Mouse (Mus musculus) kidney, embryonic 14.5 days (tissue): ENCODE data around the gene Dgkd. TPM values are rescaled to one million over a fixed set of nuclear protein-coding genes. Genes with fewer than 3 reads are reported as not detected.

Source experiments
- ATAC-seq: fragments of 200-750 bp; cut with Nextera tagmentation; 2 replicates; pipeline ENCODE4 v1.8.0; 2017; ENCODE audit warnings: moderate number of reproducible peaks, mild to moderate bottlenecking, moderate TSS enrichment, moderate library complexity; ENCODE audit not compliant: low FRiP score, low TSS enrichment
- H3K27ac ChIP-seq: fragments of 300-500 bp; sonication (generic); 2 replicates; pipeline ENCODE4 v1.5.1; 2014; ENCODE audit warnings: low read depth, mild to moderate bottlenecking, low read length, moderate library complexity, mixed read lengths
- H3K27me3 ChIP-seq: fragments of 300-500 bp; sonication (generic); 2 replicates; pipeline ENCODE4 v1.6.1; 2014; ENCODE audit warnings: mild to moderate bottlenecking, low read length; ENCODE audit not compliant: control insufficient read depth, insufficient read depth
- H3K36me3 ChIP-seq: fragments of 300-500 bp; sonication (generic); 2 replicates; pipeline ENCODE4 v1.6.1; 2014; ENCODE audit warnings: low read length, mixed read lengths; ENCODE audit not compliant: control insufficient read depth, insufficient read depth
- H3K4me1 ChIP-seq: fragments of 300-500 bp; sonication (generic); 2 replicates; pipeline ENCODE4 v1.6.1; 2014; ENCODE audit warnings: low read length, mixed read lengths; ENCODE audit not compliant: control insufficient read depth, insufficient read depth
- H3K4me2 ChIP-seq: fragments of 300-500 bp; sonication (generic); replicated peaks from 2 replicates; pipeline ENCODE4 v1.6.1; 2014; ENCODE audit warnings: low read depth, mild to moderate bottlenecking, low read length
- H3K4me3 ChIP-seq: fragments of 300-500 bp; sonication (generic); 2 replicates; pipeline ENCODE4 v1.5.1; 2014; ENCODE audit warnings: mild to moderate bottlenecking, low read length
- H3K9ac ChIP-seq: fragments of 300-500 bp; sonication (generic); 2 replicates; pipeline ENCODE4 v1.6.1; 2014; ENCODE audit warnings: low read depth, mild to moderate bottlenecking, low read length, moderate library complexity
- H3K9me3 ChIP-seq: fragments of 300-500 bp; sonication (generic); 2 replicates; pipeline ENCODE4 v1.6.1; 2016; ENCODE audit warnings: low read length; ENCODE audit not compliant: control insufficient read depth
- WGBS: fragments of 180-500 bp; shearing (Covaris S2); extraction: QIAGEN DNeasy Blood & Tissue Kit; methylation state at CpG from one replicate; pipeline ENCODE4 v1.1.7; 2014; 5-methylcytosine and 5-hydroxymethylcytosine counted together
- polyA plus RNA-seq: library from polyadenylated mRNA; unstranded; fragments of >200 nt; fragmentation: Nextera tagmentation; extraction: Ambion mirVana; gene quantifications from 2 replicates; pipeline ENCODE4 v1.2.1, GENCODE M21; 2014

Gene Dgkd
- polyA plus RNA-seq, 1 experiment from 2014 or later, result 32.6 TPM

- Histone ChIP-seq H3K4me3 (no peak overlapping the region), H3K4me1 (no peaks in the 10 kb centered on the region), H3K9me3 (no peaks in the 10 kb centered on the region), H3K9ac (no peak overlapping the region), H3K36me3 (no peaks in the 10 kb centered on the region), H3K4me2 (no peak overlapping the region), H3K27ac (no peak overlapping the region), H3K27me3 (no peaks in the 10 kb centered on the region)
- WGBS, result 91% methylated on average over 4 of the region's 4 CpGs
- no peak for ATAC-seq
These were observed 38.5 kb downstream of the Dgkd start for GRCm38 (mm10) chr1:87891634-87892033.

DNA sequence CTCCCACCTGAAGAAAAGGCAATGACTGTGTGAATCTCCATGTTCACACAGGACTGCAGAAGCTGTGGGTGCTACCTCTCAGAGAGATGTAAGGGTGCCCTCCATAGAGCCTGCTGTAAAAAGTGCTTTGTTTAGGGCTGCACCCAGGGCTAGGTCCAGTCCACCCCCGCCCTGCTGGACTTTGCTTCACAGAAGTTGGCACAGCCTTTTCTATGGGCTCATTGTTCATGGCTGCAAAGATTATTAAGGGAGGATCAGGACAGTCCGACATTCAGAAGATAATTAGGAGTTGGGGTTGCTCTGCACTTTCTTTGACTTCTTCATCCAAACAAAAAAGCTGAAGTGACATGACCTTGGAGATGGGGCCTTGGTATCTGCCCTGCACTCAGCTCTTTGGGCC, 39.4 kb downstream of the Dgkd start:
- Histone ChIP-seq H3K27me3 (no peaks in the 10 kb centered on the region), H3K9me3 (no peaks in the 10 kb centered on the region), H3K9ac (no peak overlapping the region), H3K4me1 (no peaks in the 10 kb centered on the region), H3K36me3 (no peaks in the 10 kb centered on the region), H3K27ac (no peak overlapping the region), H3K4me2 (no peak overlapping the region), H3K4me3 (no peak overlapping the region)
- WGBS, result 81% methylated on average over 2 of the region's 2 CpGs
- no peak for ATAC-seq

DNA sequence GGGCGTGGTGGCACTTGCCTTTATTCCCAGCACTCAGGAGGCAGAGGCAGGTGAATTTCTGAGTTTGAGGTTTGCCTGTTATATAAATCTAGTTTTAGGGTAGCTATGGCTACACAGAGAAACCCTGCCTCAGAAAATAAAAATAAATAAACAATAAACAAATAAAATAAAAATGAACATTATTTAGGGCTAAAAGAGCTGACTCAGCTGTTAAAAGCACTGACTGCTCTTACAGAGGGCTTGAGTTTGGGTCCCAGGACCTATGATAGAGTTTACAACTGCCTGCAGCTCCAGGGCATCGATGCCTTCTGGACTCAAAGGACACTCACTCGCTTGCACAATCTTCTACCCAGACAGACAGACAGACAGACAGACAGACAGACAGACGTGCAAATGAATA, 40.3 kb downstream of the Dgkd start:
- Histone ChIP-seq H3K4me1 (no peaks in the 10 kb centered on the region), H3K27ac (no peak overlapping the region), H3K9ac (no peak overlapping the region), H3K4me3 (no peak overlapping the region), H3K36me3 (no peaks in the 10 kb centered on the region), H3K9me3 (no peaks in the 10 kb centered on the region), H3K4me2 (no peak overlapping the region), H3K27me3 (no peaks in the 10 kb centered on the region)
- 96% methylated on average over 4 of the region's 4 CpGs for WGBS
- ATAC-seq, result no peak

- Histone ChIP-seq H3K36me3 (no peaks in the 10 kb centered on the region), H3K4me3 (no peak overlapping the region), H3K9me3 (no peaks in the 10 kb centered on the region), H3K27me3 (no peaks in the 10 kb centered on the region), H3K4me1 (no peaks in the 10 kb centered on the region), H3K27ac (no peak overlapping the region), H3K9ac (no peak overlapping the region), H3K4me2 (no peak overlapping the region)
- 85% methylated on average over 2 of the region's 2 CpGs for WGBS
- no peak for ATAC-seq
These were observed 43.8 kb downstream of the Dgkd start for GRCm38 (mm10) chr1:87896921-87897320.

GRCm38 (mm10) chr1:87899701-87900100, 46.6 kb downstream of the Dgkd start:
- no peak for ATAC-seq
- no peaks in the 10 kb centered on the region for H3K9me3 ChIP-seq
- H3K4me1 ChIP-seq, result no peaks in the 10 kb centered on the region
- no peak overlapping the region for H3K4me3 ChIP-seq
- no peaks in the 10 kb centered on the region for H3K27me3 ChIP-seq
- no peak overlapping the region for H3K4me2 ChIP-seq
- WGBS, result 72% methylated on average over 2 of the region's 2 CpGs
- no peak overlapping the region for H3K9ac ChIP-seq
- no peaks in the 10 kb centered on the region for H3K36me3 ChIP-seq
- H3K27ac ChIP-seq, result no peak overlapping the region

GRCm38 (mm10) chr1:87900979-87901378, 47.9 kb downstream of the Dgkd start:
- WGBS, result 81% methylated on average over 6 of the region's 6 CpGs
- H3K4me2 ChIP-seq, result no peak overlapping the region
- no peaks in the 10 kb centered on the region for H3K4me1 ChIP-seq
- ATAC-seq, result no peak
- no peaks in the 10 kb centered on the region for H3K27me3 ChIP-seq
- H3K4me3 ChIP-seq, result no peak overlapping the region
- H3K36me3 ChIP-seq, result no peaks in the 10 kb centered on the region
- H3K27ac ChIP-seq, result 0 out of 2 replicates have a peak overlapping the region, but pooled peaks have one; percentile 14
- no peak overlapping the region for H3K9ac ChIP-seq
- no peaks in the 10 kb centered on the region for H3K9me3 ChIP-seq

- no peaks in the 10 kb centered on the region for H3K27me3 ChIP-seq
- H3K27ac ChIP-seq, result no peak overlapping the region
- no peak for ATAC-seq
- H3K4me2 ChIP-seq, result no peak overlapping the region
- H3K9ac ChIP-seq, result no peak overlapping the region
- 0 out of 2 replicates have a peak, but pooled peaks cover 3% of the 10 kb centered on the region for H3K36me3 ChIP-seq
- no peaks in the 10 kb centered on the region for H3K9me3 ChIP-seq
- H3K4me3 ChIP-seq, result no peak overlapping the region
- no peaks in the 10 kb centered on the region for H3K4me1 ChIP-seq
These were observed 49.1 kb downstream of the Dgkd start for GRCm38 (mm10) chr1:87902186-87902585.

DNA sequence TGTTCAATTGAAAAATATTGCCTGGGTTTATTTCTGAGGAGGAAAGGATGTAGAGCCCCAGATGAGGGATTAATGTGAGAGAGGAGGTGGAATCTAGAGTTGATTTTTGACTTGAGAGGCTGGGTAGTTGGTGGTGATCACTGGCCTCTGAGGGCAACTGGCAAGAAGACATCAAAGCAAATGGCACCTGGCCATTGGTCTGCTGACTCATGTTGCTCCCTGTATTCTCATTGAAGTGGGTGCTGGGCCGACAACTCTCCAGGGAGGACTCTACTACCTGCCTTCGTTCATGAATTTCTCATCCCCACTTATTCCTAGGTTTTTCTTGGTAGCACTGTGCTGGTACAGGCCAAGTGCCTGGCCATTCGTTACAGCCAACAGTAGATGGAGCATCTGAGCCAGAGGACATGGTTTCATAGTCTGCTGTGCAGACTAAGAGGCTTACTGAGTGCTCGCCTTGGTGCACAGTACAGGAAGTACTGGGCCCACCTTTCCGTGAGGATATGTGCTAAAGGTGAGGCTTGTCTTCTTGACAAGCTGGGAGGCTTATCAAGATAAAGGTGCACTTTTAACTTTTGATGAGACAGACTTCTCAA, 53.4 kb downstream of the Dgkd start:
- WGBS, result 89% methylated on average over 5 of the region's 5 CpGs
- H3K36me3 ChIP-seq, result peaks cover 3% of the 10 kb centered on the region; the same call in 1 of the 2 replicates
- no peak overlapping the region for H3K4me2 ChIP-seq
- H3K4me1 ChIP-seq, result no peaks in the 10 kb centered on the region
- H3K4me3 ChIP-seq, result no peak overlapping the region
- ATAC-seq, result no peak
- no peak overlapping the region for H3K9ac ChIP-seq
- no peaks in the 10 kb centered on the region for H3K9me3 ChIP-seq
- H3K27ac ChIP-seq, result no peak overlapping the region
- no peaks in the 10 kb centered on the region for H3K27me3 ChIP-seq

- H3K9ac ChIP-seq, result no peak overlapping the region
- WGBS, result 89% methylated on average over 2 of the region's 2 CpGs
- H3K4me1 ChIP-seq, result no peaks in the 10 kb centered on the region
- no peak for ATAC-seq
- H3K36me3 ChIP-seq, result peaks cover 3% of the 10 kb centered on the region; the same call in 1 of the 2 replicates
- no peak overlapping the region for H3K27ac ChIP-seq
- no peak overlapping the region for H3K4me2 ChIP-seq
- no peaks in the 10 kb centered on the region for H3K27me3 ChIP-seq
- no peaks in the 10 kb centered on the region for H3K9me3 ChIP-seq
- H3K4me3 ChIP-seq, result no peak overlapping the region
These were observed 54.9 kb downstream of the Dgkd start for GRCm38 (mm10) chr1:87908006-87908405.
